Mouse (Mus musculus): ENCODE data around the gene Vmac. TPM values are rescaled to one million over a fixed set of nuclear protein-coding genes. Genes with fewer than 3 reads are reported as not detected.

Gene Vmac
- polyA plus RNA-seq, 1 experiment = 18.0 TPM

DNA sequence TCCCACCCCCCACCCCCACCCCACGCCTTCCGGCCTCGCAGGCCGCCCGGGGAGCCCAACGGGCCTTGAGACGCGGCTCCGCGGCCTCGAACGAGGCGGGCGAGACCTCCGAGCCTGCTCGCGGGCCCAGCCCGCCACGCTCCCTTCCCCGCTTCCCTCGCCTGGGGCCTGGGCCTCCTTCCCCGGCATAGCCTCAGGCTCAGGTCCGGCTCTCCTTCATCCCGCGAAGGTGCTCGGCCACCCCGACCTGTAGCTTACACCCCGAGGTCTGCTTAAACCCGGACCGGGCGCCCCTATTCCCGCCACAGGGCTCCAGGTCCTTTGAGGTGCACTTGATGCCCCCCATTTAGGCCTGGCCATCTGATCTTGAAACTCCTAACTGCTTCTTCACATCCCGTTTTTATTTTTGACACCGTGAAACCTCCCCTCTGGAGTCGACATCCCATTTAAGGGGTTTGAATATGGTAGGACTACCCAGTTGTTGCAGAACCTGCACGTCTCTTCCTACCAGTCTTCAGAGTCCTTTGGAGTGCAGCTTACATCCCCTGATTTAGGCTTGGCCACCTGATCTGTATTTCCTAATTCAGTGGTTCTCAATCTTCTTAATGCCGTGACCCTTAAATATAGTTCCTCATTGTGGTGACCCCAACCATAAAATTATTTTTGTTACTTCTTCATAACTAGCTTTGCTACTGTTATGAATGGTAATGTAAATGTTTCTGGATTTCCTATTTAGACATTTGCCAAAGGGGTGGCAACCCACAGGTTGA lies 44.0 kb downstream of the Vmac start:
- 0 out of 2 replicates have a peak overlapping the region, but pooled peaks have one; percentile 34 for H3K27ac ChIP-seq (ENCODE audit: insufficient read depth, low read depth, low read length)
- peak overlapping the region; percentile 81 for H3K4me3 ChIP-seq (ENCODE audit: low read depth, low read length)
- under 1% methylated on average over 37 of the region's 37 CpGs for WGBS
- no peaks in the 10 kb centered on the region for H3K4me1 ChIP-seq (ENCODE audit: control insufficient read depth, insufficient read depth, insufficient read length, low read length)
- TF ChIP-seq POLR2A (IDR thresholded peaks at IDR 0.05; ENCODE audit: low read depth, low read length) (no peak), CTCF (IDR thresholded peaks at IDR 0.05; ENCODE audit: extremely low read depth, insufficient read length, insufficient replicate concordance, low read depth, low read length) (no peak)
- H3K36me3 ChIP-seq (ENCODE audit: control insufficient read depth, insufficient read depth, low read length) = peaks cover 4% of the 10 kb centered on the region
- no peaks in the 10 kb centered on the region for H3K27me3 ChIP-seq (ENCODE audit: control insufficient read depth, insufficient read depth, low read length)

- Histone ChIP-seq H3K27me3 (ENCODE audit: control insufficient read depth, insufficient read depth, low read length) (no peaks in the 10 kb centered on the region), H3K36me3 (ENCODE audit: control insufficient read depth, insufficient read depth, low read length) (peaks cover 2% of the 10 kb centered on the region), H3K4me1 (ENCODE audit: control insufficient read depth, insufficient read depth, insufficient read length, low read length) (no peaks in the 10 kb centered on the region), H3K27ac (ENCODE audit: insufficient read depth, low read depth, low read length) (peak within 1 kb of the TSS; percentile 90), H3K4me3 (ENCODE audit: low read depth, low read length) (peak within 1 kb of the TSS; percentile 81)
- TF ChIP-seq CTCF (IDR thresholded peaks at IDR 0.05; ENCODE audit: extremely low read depth, insufficient read length, insufficient replicate concordance, low read depth, low read length) (no peak), POLR2A (IDR thresholded peaks at IDR 0.05; ENCODE audit: low read depth, low read length) (peak; percentile 76)
- WGBS = under 1% methylated on average over 60 of the region's 66 CpGs
These were observed 44.7 kb downstream of the Vmac start, which contains the start of gene Ranbp3 for GRCm38 (mm10) chr17:56672941-56673646. Gene Ranbp3, plus strand, starts transcription at chr17:56673294.

DNA sequence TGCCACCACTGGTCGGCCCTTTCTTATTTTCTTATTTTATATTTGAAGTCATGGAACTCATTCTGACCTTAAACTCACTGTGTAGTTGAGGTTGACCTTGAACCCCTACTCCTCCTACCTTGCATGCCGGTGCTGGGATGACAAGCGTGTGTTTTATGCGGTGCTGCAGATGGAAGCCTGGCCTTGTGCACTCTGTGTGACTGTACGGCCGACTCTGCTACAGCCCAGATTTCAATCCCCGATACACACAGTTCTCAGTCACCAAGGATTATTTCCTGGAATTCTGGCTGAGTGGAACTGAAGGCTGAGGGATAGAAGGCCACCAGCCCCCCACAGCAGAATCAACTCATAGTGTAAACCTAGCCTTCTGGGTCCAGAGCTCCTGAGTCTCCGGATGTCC lies 48.1 kb downstream of the Vmac start:
- Histone ChIP-seq H3K4me1 (ENCODE audit: control insufficient read depth, insufficient read depth, insufficient read length, low read length) (0 out of 2 replicates have a peak, but pooled peaks cover 2% of the 10 kb centered on the region), H3K27ac (ENCODE audit: insufficient read depth, low read depth, low read length) (no peak overlapping the region), H3K4me3 (ENCODE audit: low read depth, low read length) (no peak overlapping the region), H3K27me3 (ENCODE audit: control insufficient read depth, insufficient read depth, low read length) (no peaks in the 10 kb centered on the region), H3K36me3 (ENCODE audit: control insufficient read depth, insufficient read depth, low read length) (no peaks in the 10 kb centered on the region)
- 90% methylated on average over 8 of the region's 8 CpGs for WGBS
- TF ChIP-seq CTCF (IDR thresholded peaks at IDR 0.05; ENCODE audit: extremely low read depth, insufficient read length, insufficient replicate concordance, low read depth, low read length) (no peak), POLR2A (IDR thresholded peaks at IDR 0.05; ENCODE audit: low read depth, low read length) (no peak)

DNA sequence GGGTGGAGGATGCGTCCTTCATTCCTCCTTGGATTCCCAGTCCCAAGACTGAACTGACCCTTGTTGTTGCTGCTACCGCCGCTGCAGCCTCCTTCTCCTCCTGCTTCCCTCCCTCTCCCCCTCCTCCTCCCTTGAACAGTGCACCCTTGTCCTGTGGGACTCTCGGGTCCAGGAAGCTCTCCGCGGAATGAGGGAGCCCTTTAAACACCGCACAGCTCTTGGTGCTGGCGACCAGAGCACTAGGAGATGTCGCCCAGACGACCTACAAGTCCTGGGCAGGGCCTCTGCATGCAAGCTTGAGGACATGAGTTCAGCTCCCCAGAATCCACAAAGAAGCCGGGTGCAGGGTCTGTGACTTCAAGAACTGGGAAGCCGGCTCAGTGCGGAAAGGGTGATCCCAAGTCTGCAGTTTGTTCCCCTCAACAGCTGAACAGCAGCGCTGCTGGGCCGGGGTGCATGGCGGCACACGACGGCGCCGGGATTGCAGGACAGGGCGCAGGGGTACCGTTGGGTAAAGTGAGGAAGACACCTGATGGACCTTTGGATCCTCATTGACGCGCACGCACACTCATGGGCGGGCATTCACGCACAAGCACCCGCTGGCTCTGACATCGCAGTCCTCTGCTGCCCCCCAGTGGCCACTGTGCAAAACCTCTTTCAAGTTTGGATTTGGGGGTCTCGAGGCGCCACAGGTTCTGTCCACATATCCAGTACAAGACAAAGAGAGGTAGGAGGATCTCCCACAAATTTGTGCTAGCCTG lies 49.3 kb downstream of the Vmac start:
- no peaks in the 10 kb centered on the region for H3K36me3 ChIP-seq (ENCODE audit: control insufficient read depth, insufficient read depth, low read length)

DNA sequence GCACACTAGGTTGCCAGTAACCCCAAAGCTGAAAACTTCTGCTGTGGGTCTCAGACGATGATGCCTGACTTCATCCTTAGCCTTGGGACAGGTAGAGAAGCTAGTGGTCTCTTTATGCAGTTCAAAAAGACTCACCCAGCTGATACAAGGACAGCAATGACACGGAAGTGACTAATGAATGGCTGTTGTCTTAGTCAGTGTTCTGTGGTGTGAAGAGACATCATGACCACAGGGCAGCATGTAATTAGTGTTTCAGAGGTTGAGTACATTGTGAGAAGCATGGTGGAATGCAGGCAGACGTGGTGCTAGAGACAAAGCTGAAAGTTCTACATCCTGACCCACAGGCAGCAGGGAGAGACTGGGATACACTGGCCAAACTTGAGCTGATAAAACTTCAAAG lies 50.2 kb downstream of the Vmac start:
- no peak overlapping the region for H3K27ac ChIP-seq (ENCODE audit: insufficient read depth, low read depth, low read length)
- WGBS = 66% methylated on average over 3 of the region's 3 CpGs

More for the DNA sequence above, 49.3 kb downstream of the Vmac start:
- TF ChIP-seq POLR2A (IDR thresholded peaks at IDR 0.05; ENCODE audit: low read depth, low read length) = no peak
- TF ChIP-seq CTCF (IDR thresholded peaks at IDR 0.05; ENCODE audit: extremely low read depth, insufficient read length, insufficient replicate concordance, low read depth, low read length) = peak; percentile 98
- WGBS = 3% methylated on average over 31 of the region's 31 CpGs
- Histone ChIP-seq H3K27me3 (ENCODE audit: control insufficient read depth, insufficient read depth, low read length) (no peaks in the 10 kb centered on the region), H3K27ac (ENCODE audit: insufficient read depth, low read depth, low read length) (no peak overlapping the region), H3K4me3 (ENCODE audit: low read depth, low read length) (peak overlapping the region; percentile 63), H3K4me1 (ENCODE audit: control insufficient read depth, insufficient read depth, insufficient read length, low read length) (peaks cover 7% of the 10 kb centered on the region; the same call in 1 of the 2 replicates)

GRCm38 (mm10) chr17:56666384-56666783 lies 51.4 kb downstream of the Vmac start:
- H3K4me1 ChIP-seq (ENCODE audit: control insufficient read depth, insufficient read depth, insufficient read length, low read length) = peaks cover 7% of the 10 kb centered on the region; the same call in 1 of the 2 replicates
- H3K36me3 ChIP-seq (ENCODE audit: control insufficient read depth, insufficient read depth, low read length) = no peaks in the 10 kb centered on the region
- no peak overlapping the region for H3K4me3 ChIP-seq (ENCODE audit: low read depth, low read length)
- TF ChIP-seq CTCF (IDR thresholded peaks at IDR 0.05; ENCODE audit: extremely low read depth, insufficient read length, insufficient replicate concordance, low read depth, low read length) (no peak), POLR2A (IDR thresholded peaks at IDR 0.05; ENCODE audit: low read depth, low read length) (no peak)
- 61% methylated on average over 4 of the region's 4 CpGs for WGBS
- H3K27ac ChIP-seq (ENCODE audit: insufficient read depth, low read depth, low read length) = no peak overlapping the region
- H3K27me3 ChIP-seq (ENCODE audit: control insufficient read depth, insufficient read depth, low read length) = no peaks in the 10 kb centered on the region

More for the DNA sequence above, 50.2 kb downstream of the Vmac start:
- TF ChIP-seq CTCF (IDR thresholded peaks at IDR 0.05; ENCODE audit: extremely low read depth, insufficient read length, insufficient replicate concordance, low read depth, low read length) (no peak), POLR2A (IDR thresholded peaks at IDR 0.05; ENCODE audit: low read depth, low read length) (no peak)
- no peak overlapping the region for H3K4me3 ChIP-seq (ENCODE audit: low read depth, low read length)
- no peaks in the 10 kb centered on the region for H3K27me3 ChIP-seq (ENCODE audit: control insufficient read depth, insufficient read depth, low read length)
- H3K36me3 ChIP-seq (ENCODE audit: control insufficient read depth, insufficient read depth, low read length) = no peaks in the 10 kb centered on the region
- H3K4me1 ChIP-seq (ENCODE audit: control insufficient read depth, insufficient read depth, insufficient read length, low read length) = peaks cover 7% of the 10 kb centered on the region; the same call in 1 of the 2 replicates
